Mouse (Mus musculus): ENCODE results near the gene Spdye4a. TPM values are rescaled to one million over a fixed set of nuclear protein-coding genes. Genes with fewer than 3 reads are reported as not detected.

Gene Spdye4a
- polyA plus RNA-seq, 1 experiment from 2014 or later: not detected

GRCm38 (mm10) chr5:143252039-143252438 is 25.3 kb upstream of the Spdye4a start:
- no peak for ATAC-seq (ENCODE audit: low FRiP score, low TSS enrichment)
- Histone ChIP-seq H3K36me3 (ENCODE audit: insufficient read depth, low read length) (peaks cover 21% of the 10 kb centered on the region), H3K9me3 (ENCODE audit: low read length) (no peaks in the 10 kb centered on the region), H3K4me1 (ENCODE audit: insufficient read depth, low read length) (peaks cover 26% of the 10 kb centered on the region), H3K4me2 (replicated peaks; ENCODE audit: low read depth, low read length) (no peak overlapping the region), H3K27me3 (ENCODE audit: insufficient read depth, low read length) (peaks cover 62% of the 10 kb centered on the region), H3K27ac (ENCODE audit: low read length) (no peak overlapping the region), H3K4me3 (ENCODE audit: low read length) (no peak overlapping the region), H3K9ac (replicated peaks; ENCODE audit: low read length) (no peak overlapping the region)
- 43% methylated on average over 6 of the region's 6 CpGs for WGBS

GRCm38 (mm10) chr5:143244926-143245325 is 18.2 kb upstream of the Spdye4a start:
- Histone ChIP-seq H3K9ac (replicated peaks; ENCODE audit: low read length) (no peak overlapping the region), H3K4me3 (ENCODE audit: low read length) (no peak overlapping the region), H3K27ac (ENCODE audit: low read length) (no peak overlapping the region), H3K4me1 (ENCODE audit: insufficient read depth, low read length) (no peaks in the 10 kb centered on the region), H3K36me3 (ENCODE audit: insufficient read depth, low read length) (peaks cover 79% of the 10 kb centered on the region), H3K4me2 (replicated peaks; ENCODE audit: low read depth, low read length) (no peak overlapping the region), H3K9me3 (ENCODE audit: low read length) (no peaks in the 10 kb centered on the region), H3K27me3 (ENCODE audit: insufficient read depth, low read length) (no peaks in the 10 kb centered on the region)
- ATAC-seq (ENCODE audit: low FRiP score, low TSS enrichment): no peak
- WGBS: 96% methylated on average over 26 of the region's 26 CpGs

GRCm38 (mm10) chr5:143236036-143236435 is 9.3 kb upstream of the Spdye4a start:
- ATAC-seq (ENCODE audit: low FRiP score, low TSS enrichment): no peak
- H3K27me3 ChIP-seq (ENCODE audit: insufficient read depth, low read length): no peaks in the 10 kb centered on the region
- peak overlapping the region; percentile 90 for H3K9ac ChIP-seq (replicated peaks; ENCODE audit: low read length)
- H3K27ac ChIP-seq (ENCODE audit: low read length): no peak overlapping the region
- H3K9me3 ChIP-seq (ENCODE audit: low read length): no peaks in the 10 kb centered on the region
- WGBS: 37% methylated on average over 9 of the region's 9 CpGs
- H3K4me3 ChIP-seq (ENCODE audit: low read length): peak overlapping the region; percentile 84
- peak overlapping the region; percentile 91 for H3K4me2 ChIP-seq (replicated peaks; ENCODE audit: low read depth, low read length)
- H3K4me1 ChIP-seq (ENCODE audit: insufficient read depth, low read length): peaks cover 16% of the 10 kb centered on the region
- peaks cover 28% of the 10 kb centered on the region for H3K36me3 ChIP-seq (ENCODE audit: insufficient read depth, low read length)

GRCm38 (mm10) chr5:143235028-143235693 is 8.5 kb upstream of the Spdye4a start, which contains the start of gene Zfp12:
Gene Zfp12 (plus strand): TSS chr5:143235163.
- H3K9ac ChIP-seq (replicated peaks; ENCODE audit: low read length): peak within 1 kb of the TSS; percentile 90
- peak within 1 kb of the TSS; percentile 91 for H3K4me2 ChIP-seq (replicated peaks; ENCODE audit: low read depth, low read length)
- H3K36me3 ChIP-seq (ENCODE audit: insufficient read depth, low read length): peaks cover 19% of the 10 kb centered on the region
- H3K4me3 ChIP-seq (ENCODE audit: low read length): peak within 1 kb of the TSS; percentile 84
- under 1% methylated on average over 58 of the region's 58 CpGs for WGBS
- H3K4me1 ChIP-seq (ENCODE audit: insufficient read depth, low read length): peaks cover 16% of the 10 kb centered on the region
- peak within 1 kb of the TSS; percentile 97 for H3K27ac ChIP-seq (ENCODE audit: low read length)
- H3K9me3 ChIP-seq (ENCODE audit: low read length): no peaks in the 10 kb centered on the region
- H3K27me3 ChIP-seq (ENCODE audit: insufficient read depth, low read length): no peaks in the 10 kb centered on the region
- ATAC-seq (ENCODE audit: low FRiP score, low TSS enrichment): peak; percentile 98

- no peaks in the 10 kb centered on the region for H3K27me3 ChIP-seq (ENCODE audit: insufficient read depth, low read length)
- H3K36me3 ChIP-seq (ENCODE audit: insufficient read depth, low read length): no peaks in the 10 kb centered on the region
- H3K4me1 ChIP-seq (ENCODE audit: insufficient read depth, low read length): no peaks in the 10 kb centered on the region
- H3K9ac ChIP-seq (replicated peaks; ENCODE audit: low read length): no peak overlapping the region
- no peak for ATAC-seq (ENCODE audit: low FRiP score, low TSS enrichment)
- no peak overlapping the region for H3K27ac ChIP-seq (ENCODE audit: low read length)
- WGBS: 88% methylated on average over 1 of the region's 1 CpGs
- no peak overlapping the region for H3K4me3 ChIP-seq (ENCODE audit: low read length)
- no peak overlapping the region for H3K4me2 ChIP-seq (replicated peaks; ENCODE audit: low read depth, low read length)
- H3K9me3 ChIP-seq (ENCODE audit: low read length): no peaks in the 10 kb centered on the region
These were observed 4.4 kb downstream of the Spdye4a start for GRCm38 (mm10) chr5:143222287-143222686.

- no peaks in the 10 kb centered on the region for H3K27me3 ChIP-seq (ENCODE audit: insufficient read depth, low read length)
- no peak overlapping the region for H3K9ac ChIP-seq (replicated peaks; ENCODE audit: low read length)
- WGBS: 74% methylated on average over 5 of the region's 5 CpGs
- no peak overlapping the region for H3K4me3 ChIP-seq (ENCODE audit: low read length)
- H3K27ac ChIP-seq (ENCODE audit: low read length): no peak overlapping the region
- no peak for ATAC-seq (ENCODE audit: low FRiP score, low TSS enrichment)
- H3K4me2 ChIP-seq (replicated peaks; ENCODE audit: low read depth, low read length): no peak overlapping the region
- H3K9me3 ChIP-seq (ENCODE audit: low read length): no peaks in the 10 kb centered on the region
- H3K36me3 ChIP-seq (ENCODE audit: insufficient read depth, low read length): no peaks in the 10 kb centered on the region
- H3K4me1 ChIP-seq (ENCODE audit: insufficient read depth, low read length): no peaks in the 10 kb centered on the region
These were observed 5.7 kb downstream of the Spdye4a start for GRCm38 (mm10) chr5:143220996-143221395.

GRCm38 (mm10) chr5:143213832-143214231 is 12.9 kb downstream of the Spdye4a start:
- Histone ChIP-seq H3K27ac (ENCODE audit: low read length) (no peak overlapping the region), H3K4me1 (ENCODE audit: insufficient read depth, low read length) (no peaks in the 10 kb centered on the region), H3K9ac (replicated peaks; ENCODE audit: low read length) (no peak overlapping the region), H3K27me3 (ENCODE audit: insufficient read depth, low read length) (no peaks in the 10 kb centered on the region; the same call in 1 of the 2 replicates), H3K36me3 (ENCODE audit: insufficient read depth, low read length) (no peaks in the 10 kb centered on the region), H3K9me3 (ENCODE audit: low read length) (peaks cover 1% of the 10 kb centered on the region), H3K4me2 (replicated peaks; ENCODE audit: low read depth, low read length) (no peak overlapping the region), H3K4me3 (ENCODE audit: low read length) (no peak overlapping the region)
- no peak for ATAC-seq (ENCODE audit: low FRiP score, low TSS enrichment)
- WGBS: 57% methylated on average over 2 of the region's 2 CpGs

GRCm38 (mm10) chr5:143205015-143205414 is 21.7 kb downstream of the Spdye4a start:
- no peaks in the 10 kb centered on the region for H3K36me3 ChIP-seq (ENCODE audit: insufficient read depth, low read length)
- WGBS: 76% methylated on average over 3 of the region's 3 CpGs
- ATAC-seq (ENCODE audit: low FRiP score, low TSS enrichment): no peak
- no peak overlapping the region for H3K27ac ChIP-seq (ENCODE audit: low read length)
- no peak overlapping the region for H3K4me3 ChIP-seq (ENCODE audit: low read length)
- no peaks in the 10 kb centered on the region for H3K4me1 ChIP-seq (ENCODE audit: insufficient read depth, low read length)
- H3K27me3 ChIP-seq (ENCODE audit: insufficient read depth, low read length): no peaks in the 10 kb centered on the region
- no peak overlapping the region for H3K9ac ChIP-seq (replicated peaks; ENCODE audit: low read length)
- no peak overlapping the region for H3K4me2 ChIP-seq (replicated peaks; ENCODE audit: low read depth, low read length)
- H3K9me3 ChIP-seq (ENCODE audit: low read length): peaks cover 5% of the 10 kb centered on the region

- no peaks in the 10 kb centered on the region for H3K27me3 ChIP-seq (ENCODE audit: insufficient read depth, low read length)
- no peak for ATAC-seq (ENCODE audit: low FRiP score, low TSS enrichment)
- WGBS: 83% methylated on average over 4 of the region's 4 CpGs
These were observed 30.2 kb downstream of the Spdye4a start for GRCm38 (mm10) chr5:143196506-143196905.

GRCm38 (mm10) chr5:143195166-143195565 is 31.5 kb downstream of the Spdye4a start:
- no peak overlapping the region for H3K9ac ChIP-seq (replicated peaks; ENCODE audit: low read length)
- no peak overlapping the region for H3K27ac ChIP-seq (ENCODE audit: low read length)
- no peaks in the 10 kb centered on the region for H3K4me1 ChIP-seq (ENCODE audit: insufficient read depth, low read length)
- H3K4me2 ChIP-seq (replicated peaks; ENCODE audit: low read depth, low read length): no peak overlapping the region
- no peak overlapping the region for H3K4me3 ChIP-seq (ENCODE audit: low read length)
- no peaks in the 10 kb centered on the region for H3K36me3 ChIP-seq (ENCODE audit: insufficient read depth, low read length)
- no peaks in the 10 kb centered on the region for H3K9me3 ChIP-seq (ENCODE audit: low read length)
- ATAC-seq (ENCODE audit: low FRiP score, low TSS enrichment): no peak
- WGBS: 58% methylated on average over 2 of the region's 2 CpGs
- H3K27me3 ChIP-seq (ENCODE audit: insufficient read depth, low read length): no peaks in the 10 kb centered on the region

More at GRCm38 (mm10) chr5:143196506-143196905, 30.2 kb downstream of the Spdye4a start:
- Histone ChIP-seq H3K4me2 (replicated peaks; ENCODE audit: low read depth, low read length) (no peak overlapping the region), H3K36me3 (ENCODE audit: insufficient read depth, low read length) (no peaks in the 10 kb centered on the region), H3K9me3 (ENCODE audit: low read length) (no peaks in the 10 kb centered on the region), H3K4me1 (ENCODE audit: insufficient read depth, low read length) (no peaks in the 10 kb centered on the region), H3K9ac (replicated peaks; ENCODE audit: low read length) (no peak overlapping the region), H3K27ac (ENCODE audit: low read length) (no peak overlapping the region), H3K4me3 (ENCODE audit: low read length) (no peak overlapping the region)

All from kidney, embryonic 16.5 days (tissue).